Mouse (Mus musculus): Measurements from ENCODE around the gene Hip1. TPM values are rescaled to one million over a fixed set of nuclear protein-coding genes. Genes with fewer than 3 reads are reported as not detected.

Hip1 gene
- polyA plus RNA-seq, 1 experiment: 0.51 TPM

DNA sequence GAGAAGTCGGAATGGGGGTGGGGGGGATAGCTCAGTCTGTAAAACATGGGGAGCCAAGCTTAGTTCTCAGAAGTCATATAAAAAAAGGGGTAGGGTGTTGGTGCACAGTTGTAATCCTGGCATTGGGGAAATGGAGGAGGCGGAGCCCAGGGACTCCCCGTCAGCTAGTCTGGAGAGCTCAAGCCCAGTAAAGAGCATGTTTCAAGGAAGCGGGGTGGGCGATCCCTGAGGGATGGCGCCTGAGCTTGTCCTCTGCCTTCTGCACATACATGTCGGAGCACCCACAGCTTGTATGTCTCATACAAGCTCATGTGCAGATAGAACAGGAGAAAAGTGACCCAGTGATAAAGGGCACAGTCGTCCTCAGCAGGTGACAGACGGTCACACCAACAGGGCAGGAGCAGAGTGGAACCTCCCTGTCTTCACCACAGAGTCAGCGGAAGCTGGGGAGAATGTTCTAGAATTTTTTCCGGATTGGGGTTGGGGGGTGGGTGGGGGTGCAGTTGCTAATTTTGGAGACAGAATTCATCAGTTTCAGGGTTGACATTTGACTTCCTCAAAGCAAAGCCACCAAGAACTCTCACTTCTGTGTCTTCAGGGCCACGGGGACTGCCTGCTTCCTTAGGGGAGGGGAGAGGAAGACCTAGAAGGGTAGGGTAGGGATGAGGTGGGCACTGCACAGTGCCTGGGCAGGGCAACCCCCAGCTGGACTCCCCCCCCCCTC, 65.9 kb downstream of the Hip1 start:
- Histone ChIP-seq H3K4me1 (peaks cover 21% of the 10 kb centered on the region), H3K27me3 (replicated peaks) (peaks cover 4% of the 10 kb centered on the region), H3K36me3 (replicated peaks; ENCODE audit: low read length) (no peaks in the 10 kb centered on the region), H3K4me3 (replicated peaks) (peak overlapping the region; percentile 75), H3K9me3 (peaks cover 12% of the 10 kb centered on the region)
- TF ChIP-seq FLI1 (IDR thresholded peaks at IDR 0.05; ENCODE audit: low read length) (no peak), GATA1 (IDR thresholded peaks at IDR 0.05; ENCODE audit: borderline replicate concordance, low read length) (no peak)

GRCm38 (mm10) chr5:135476199-135476598, 68.7 kb downstream of the Hip1 start:
- Histone ChIP-seq H3K27me3 (replicated peaks) (peaks cover 2% of the 10 kb centered on the region), H3K9me3 (peaks cover 8% of the 10 kb centered on the region; the same call in 1 of the 2 replicates), H3K36me3 (replicated peaks; ENCODE audit: low read length) (no peaks in the 10 kb centered on the region), H3K4me1 (peaks cover 21% of the 10 kb centered on the region), H3K4me3 (replicated peaks) (no peak overlapping the region)
- TF ChIP-seq GATA1 (IDR thresholded peaks at IDR 0.05; ENCODE audit: borderline replicate concordance, low read length) (no peak), FLI1 (IDR thresholded peaks at IDR 0.05; ENCODE audit: low read length) (no peak)

- Histone ChIP-seq H3K9me3 (peaks cover 14% of the 10 kb centered on the region; the same call in 1 of the 2 replicates), H3K4me3 (replicated peaks) (no peak overlapping the region), H3K36me3 (replicated peaks; ENCODE audit: low read length) (no peaks in the 10 kb centered on the region), H3K27me3 (replicated peaks) (peaks cover 2% of the 10 kb centered on the region), H3K4me1 (peaks cover 5% of the 10 kb centered on the region; the same call in 1 of the 2 replicates)
- TF ChIP-seq GATA1 (IDR thresholded peaks at IDR 0.05; ENCODE audit: borderline replicate concordance, low read length) (no peak), FLI1 (IDR thresholded peaks at IDR 0.05; ENCODE audit: low read length) (no peak)
Observed at GRCm38 (mm10) chr5:135472405-135472804, 72.5 kb downstream of the Hip1 start.

DNA sequence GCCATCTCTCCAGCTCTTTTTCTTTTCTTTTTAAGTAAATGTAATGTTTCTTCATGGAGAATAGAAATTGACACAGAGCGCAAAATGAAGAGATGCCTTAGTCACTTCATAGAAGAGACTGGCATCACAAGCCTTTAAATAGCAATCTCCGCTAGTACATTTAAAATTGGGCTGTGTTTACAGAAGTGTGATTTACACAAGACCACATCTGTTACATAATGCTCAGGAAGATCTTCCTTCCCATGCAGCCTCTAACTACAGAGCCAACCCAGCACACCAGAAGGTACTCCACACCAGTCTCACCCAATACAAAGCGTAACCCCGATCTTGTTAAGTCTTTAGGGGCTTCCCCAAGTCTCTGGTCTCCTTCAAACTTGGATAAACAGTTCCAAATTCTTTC, 73.2 kb downstream of the Hip1 start:
- TF ChIP-seq GATA1 (IDR thresholded peaks at IDR 0.05; ENCODE audit: borderline replicate concordance, low read length) (no peak), FLI1 (IDR thresholded peaks at IDR 0.05; ENCODE audit: low read length) (no peak)
- peaks cover 5% of the 10 kb centered on the region; the same call in 1 of the 2 replicates for H3K4me1 ChIP-seq
- peaks cover 2% of the 10 kb centered on the region for H3K27me3 ChIP-seq (replicated peaks)
- H3K9me3 ChIP-seq: peaks cover 17% of the 10 kb centered on the region
- H3K36me3 ChIP-seq (replicated peaks; ENCODE audit: low read length): no peaks in the 10 kb centered on the region
- H3K4me3 ChIP-seq (replicated peaks): no peak overlapping the region

DNA sequence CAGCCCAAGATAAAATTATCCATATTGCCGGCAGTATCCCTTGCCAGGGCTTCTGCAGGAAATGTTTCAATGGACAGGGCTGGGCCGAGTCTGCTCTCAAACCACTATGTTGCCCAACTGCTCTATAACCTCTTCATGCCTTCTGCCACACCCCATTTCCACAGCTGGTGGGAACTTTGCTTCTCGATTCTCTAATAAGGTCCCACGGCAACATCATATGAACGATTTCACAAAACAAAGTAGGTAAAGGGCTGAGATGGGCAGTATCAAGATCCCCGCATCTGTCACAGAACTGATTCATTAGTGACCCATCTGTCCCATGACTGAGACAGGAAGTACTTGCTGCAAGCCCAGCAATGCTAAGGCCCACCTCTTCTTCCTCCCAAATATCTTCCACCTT, 76.6 kb downstream of the Hip1 start:
- Histone ChIP-seq H3K36me3 (replicated peaks; ENCODE audit: low read length) (no peaks in the 10 kb centered on the region), H3K9me3 (peaks cover 9% of the 10 kb centered on the region; the same call in 1 of the 2 replicates), H3K4me1 (peaks cover 3% of the 10 kb centered on the region; the same call in 1 of the 2 replicates), H3K27me3 (replicated peaks) (no peaks in the 10 kb centered on the region), H3K4me3 (replicated peaks) (no peak overlapping the region)
- TF ChIP-seq GATA1 (IDR thresholded peaks at IDR 0.05; ENCODE audit: borderline replicate concordance, low read length) (no peak), FLI1 (IDR thresholded peaks at IDR 0.05; ENCODE audit: low read length) (no peak)

- Histone ChIP-seq H3K4me3 (replicated peaks) (no peak overlapping the region), H3K4me1 (peaks cover 6% of the 10 kb centered on the region; the same call in 1 of the 2 replicates), H3K9me3 (peaks cover 9% of the 10 kb centered on the region; the same call in 1 of the 2 replicates), H3K36me3 (replicated peaks; ENCODE audit: low read length) (no peaks in the 10 kb centered on the region), H3K27me3 (replicated peaks) (peaks cover 5% of the 10 kb centered on the region)
- TF ChIP-seq GATA1 (IDR thresholded peaks at IDR 0.05; ENCODE audit: borderline replicate concordance, low read length): no peak
- TF ChIP-seq FLI1 (IDR thresholded peaks at IDR 0.05; ENCODE audit: low read length): no peak
Observed at GRCm38 (mm10) chr5:135465833-135466291, 79.1 kb downstream of the Hip1 start.

DNA sequence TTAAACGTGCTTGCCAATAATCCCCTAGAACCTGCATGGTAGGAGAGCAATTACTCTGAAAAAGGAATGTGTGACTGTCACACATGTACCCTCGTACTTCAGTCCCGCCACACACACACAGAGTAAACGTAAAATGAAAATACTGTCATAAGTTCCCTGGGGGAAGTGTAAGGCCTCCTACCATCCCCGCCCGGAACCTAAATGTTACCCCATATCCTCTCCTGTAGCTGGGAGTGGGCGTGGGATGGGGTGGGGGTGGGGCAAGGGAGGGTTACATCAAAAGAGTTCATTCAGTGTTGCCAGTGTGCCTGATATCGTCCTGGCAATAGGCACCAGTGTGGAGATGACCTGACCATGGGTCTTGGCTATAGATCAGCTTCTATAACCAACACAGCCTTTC, 81.5 kb downstream of the Hip1 start:
- no peaks in the 10 kb centered on the region for H3K36me3 ChIP-seq (replicated peaks; ENCODE audit: low read length)
- H3K27me3 ChIP-seq (replicated peaks): peaks cover 5% of the 10 kb centered on the region
- H3K4me1 ChIP-seq: peaks cover 14% of the 10 kb centered on the region; the same call in 1 of the 2 replicates
- TF ChIP-seq GATA1 (IDR thresholded peaks at IDR 0.05; ENCODE audit: borderline replicate concordance, low read length) (no peak), FLI1 (IDR thresholded peaks at IDR 0.05; ENCODE audit: low read length) (no peak)
- H3K4me3 ChIP-seq (replicated peaks): no peak overlapping the region
- H3K9me3 ChIP-seq: peaks cover 7% of the 10 kb centered on the region; the same call in 1 of the 2 replicates

DNA sequence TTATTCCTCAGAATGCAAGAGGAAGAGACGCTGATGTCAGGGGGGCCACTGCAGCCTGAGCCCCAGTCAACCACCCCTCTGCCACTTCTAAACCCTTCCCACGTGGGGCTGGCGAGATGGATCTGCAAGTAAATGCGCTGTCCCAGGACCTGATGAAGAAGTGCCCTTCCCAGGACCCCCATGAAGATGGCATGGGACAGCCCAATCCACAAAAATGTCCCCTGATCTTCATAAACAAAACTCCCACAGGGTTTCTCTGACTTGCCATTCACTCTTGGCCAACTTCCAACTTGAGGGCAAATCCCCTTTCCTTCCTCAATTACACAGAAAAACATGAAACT, 84.1 kb downstream of the Hip1 start:
- Histone ChIP-seq H3K36me3 (replicated peaks; ENCODE audit: low read length) (no peaks in the 10 kb centered on the region), H3K4me3 (replicated peaks) (no peak overlapping the region), H3K27me3 (replicated peaks) (peaks cover 5% of the 10 kb centered on the region), H3K9me3 (no peaks in the 10 kb centered on the region), H3K4me1 (peaks cover 14% of the 10 kb centered on the region; the same call in 1 of the 2 replicates)
- TF ChIP-seq GATA1 (IDR thresholded peaks at IDR 0.05; ENCODE audit: borderline replicate concordance, low read length) (no peak), FLI1 (IDR thresholded peaks at IDR 0.05; ENCODE audit: low read length) (no peak)

GRCm38 (mm10) chr5:135460152-135460832, 84.6 kb downstream of the Hip1 start:
- Histone ChIP-seq H3K4me1 (peaks cover 14% of the 10 kb centered on the region; the same call in 1 of the 2 replicates), H3K36me3 (replicated peaks; ENCODE audit: low read length) (no peaks in the 10 kb centered on the region), H3K27me3 (replicated peaks) (peaks cover 5% of the 10 kb centered on the region), H3K4me3 (replicated peaks) (no peak overlapping the region), H3K9me3 (no peaks in the 10 kb centered on the region)
- no peak for TF ChIP-seq GATA1 (IDR thresholded peaks at IDR 0.05; ENCODE audit: borderline replicate concordance, low read length)
- no peak for TF ChIP-seq FLI1 (IDR thresholded peaks at IDR 0.05; ENCODE audit: low read length)

DNA sequence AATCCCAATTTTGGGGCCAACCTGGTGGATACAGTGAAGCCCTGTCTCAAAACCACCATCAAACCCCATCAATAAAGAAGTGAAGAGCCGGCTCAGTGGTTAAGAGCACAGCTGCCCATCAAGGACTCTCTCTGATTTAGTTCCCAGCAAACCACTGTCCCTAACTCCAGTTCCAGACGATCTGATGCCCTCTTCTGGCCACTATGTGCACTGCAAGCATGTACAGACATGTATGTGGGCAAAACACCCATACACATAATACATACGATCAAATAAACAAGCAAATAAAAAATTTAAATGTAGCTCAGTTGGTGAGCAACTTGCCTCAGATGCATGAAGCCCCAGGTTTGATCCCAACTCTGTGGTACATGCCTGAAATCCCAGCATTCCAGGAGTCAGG, 85.4 kb downstream of the Hip1 start:
- TF ChIP-seq GATA1 (IDR thresholded peaks at IDR 0.05; ENCODE audit: borderline replicate concordance, low read length): no peak
- no peak for TF ChIP-seq FLI1 (IDR thresholded peaks at IDR 0.05; ENCODE audit: low read length)

More for the DNA sequence above, 85.4 kb downstream of the Hip1 start:
- Histone ChIP-seq H3K4me3 (replicated peaks) (no peak overlapping the region), H3K27me3 (replicated peaks) (peaks cover 5% of the 10 kb centered on the region), H3K9me3 (peaks cover 7% of the 10 kb centered on the region), H3K4me1 (peaks cover 14% of the 10 kb centered on the region; the same call in 1 of the 2 replicates), H3K36me3 (replicated peaks; ENCODE audit: low read length) (peaks cover 5% of the 10 kb centered on the region)
